Mouse (Mus musculus): ENCODE measurements around the gene Scrn1. TPM values are rescaled to one million over a fixed set of nuclear protein-coding genes. Genes with fewer than 3 reads are reported as not detected.

Gene Scrn1
- 0.09 and 0.34 TPM in 2 replicates for polyA plus RNA-seq (2015; fragmentation: Nextera tagmentation; extraction: Ambion mirVana)

DNA sequence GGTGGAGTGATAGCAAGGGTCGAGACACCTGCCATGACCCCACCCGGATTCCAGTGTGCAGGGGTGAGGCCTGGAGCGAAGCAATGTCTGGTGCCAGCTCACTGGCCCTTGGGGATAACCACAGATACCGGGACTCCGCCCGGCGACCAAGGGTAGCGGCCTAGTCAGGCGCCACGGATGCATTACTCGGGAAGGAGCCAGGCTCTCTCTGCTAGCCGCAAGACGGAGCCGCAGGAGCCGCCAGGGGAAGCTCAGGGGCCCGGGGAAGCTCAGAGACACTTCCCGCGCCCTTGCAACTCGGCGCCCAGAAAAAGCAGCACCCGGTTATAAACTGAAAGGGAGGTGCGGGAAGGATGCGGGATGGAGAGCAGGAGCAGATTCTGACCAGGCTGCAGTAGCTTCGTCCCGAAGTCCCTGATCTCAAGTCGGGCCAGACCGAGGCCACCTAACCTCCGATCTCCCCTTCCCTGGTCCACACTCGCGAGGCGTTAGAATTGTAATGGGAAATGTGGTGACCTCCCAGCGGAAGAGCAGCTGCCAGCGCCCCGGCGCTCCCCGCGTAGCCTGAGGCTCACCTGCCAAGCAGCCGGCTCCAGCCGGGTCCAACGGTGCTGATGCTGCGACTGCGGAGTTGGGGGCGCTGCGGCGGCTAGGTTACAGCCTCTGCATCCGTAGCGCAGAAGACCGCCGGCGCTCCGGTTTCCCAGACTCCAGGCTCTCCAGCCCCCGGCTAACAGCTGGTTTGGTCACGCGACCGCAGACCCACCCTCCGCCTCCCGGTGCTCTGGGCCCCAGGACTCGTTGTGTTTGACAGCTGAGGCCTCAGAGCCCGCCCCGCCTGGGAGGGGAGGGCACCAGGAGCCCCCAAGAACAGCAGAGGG is at the start of gene Scrn1:
Scrn1 (minus strand) TSS at position 825 of the 881 bp plus-strand sequence.
- ATAC-seq (ENCODE audit: low read depth): 0 out of 2 replicates have a peak, but pooled peaks have one; percentile 19
- H3K4me1 ChIP-seq (ENCODE audit: control insufficient read depth, low read depth, low read length): no peaks in the 10 kb centered on the region; the same call in 1 of the 2 replicates
- no peak within 1 kb of the TSS for H3K9ac ChIP-seq (ENCODE audit: low read depth, low read length)
- under 1% methylated on average over 60 of the region's 60 CpGs for WGBS (ENCODE audit: insufficient replicate concordance)
- H3K9me3 ChIP-seq (replicated peaks; ENCODE audit: control insufficient read depth, low read length): no peaks in the 10 kb centered on the region
- no peaks in the 10 kb centered on the region for H3K36me3 ChIP-seq (ENCODE audit: control insufficient read depth, insufficient read depth)
- peaks cover 32% of the 10 kb centered on the region for H3K27me3 ChIP-seq (ENCODE audit: control insufficient read depth, insufficient read depth, low read depth, low read length)
- H3K4me2 ChIP-seq (ENCODE audit: low read depth, low read length): peak within 1 kb of the TSS; percentile 59
- H3K27ac ChIP-seq (ENCODE audit: low read length): no peak within 1 kb of the TSS
- H3K4me3 ChIP-seq (ENCODE audit: low read depth, low read length): peak within 1 kb of the TSS; percentile 48

DNA sequence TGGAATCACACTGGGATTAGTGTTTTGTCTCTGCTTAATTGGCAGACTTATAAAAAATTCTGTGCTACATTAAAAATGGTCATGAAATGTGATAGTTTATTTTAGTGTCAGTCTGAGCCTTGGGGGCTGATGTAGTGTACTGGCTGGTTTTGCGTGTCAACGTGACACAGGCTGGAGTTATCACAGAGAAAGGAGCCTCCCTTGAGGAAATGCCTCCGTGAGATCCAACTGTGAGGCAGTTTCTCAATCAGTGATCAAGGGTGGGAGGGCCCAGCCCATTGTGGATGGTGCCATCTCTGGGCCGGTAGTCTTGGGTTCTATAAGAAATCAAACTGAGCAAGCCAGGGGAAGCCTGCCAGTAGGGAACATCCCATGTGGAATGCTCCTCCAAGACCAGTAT is 40.0 kb upstream of the Scrn1 start:
- Histone ChIP-seq H3K27me3 (ENCODE audit: control insufficient read depth, insufficient read depth, low read depth, low read length) (no peaks in the 10 kb centered on the region), H3K4me2 (ENCODE audit: low read depth, low read length) (no peak overlapping the region), H3K4me3 (ENCODE audit: low read depth, low read length) (no peak overlapping the region), H3K36me3 (ENCODE audit: control insufficient read depth, insufficient read depth) (no peaks in the 10 kb centered on the region), H3K27ac (ENCODE audit: low read length) (no peak overlapping the region), H3K4me1 (ENCODE audit: control insufficient read depth, low read depth, low read length) (no peaks in the 10 kb centered on the region), H3K9me3 (replicated peaks; ENCODE audit: control insufficient read depth, low read length) (no peaks in the 10 kb centered on the region), H3K9ac (ENCODE audit: low read depth, low read length) (no peak overlapping the region)
- 62% methylated on average over 4 of the region's 4 CpGs for WGBS (ENCODE audit: insufficient replicate concordance)
- ATAC-seq (ENCODE audit: low read depth): no peak

DNA sequence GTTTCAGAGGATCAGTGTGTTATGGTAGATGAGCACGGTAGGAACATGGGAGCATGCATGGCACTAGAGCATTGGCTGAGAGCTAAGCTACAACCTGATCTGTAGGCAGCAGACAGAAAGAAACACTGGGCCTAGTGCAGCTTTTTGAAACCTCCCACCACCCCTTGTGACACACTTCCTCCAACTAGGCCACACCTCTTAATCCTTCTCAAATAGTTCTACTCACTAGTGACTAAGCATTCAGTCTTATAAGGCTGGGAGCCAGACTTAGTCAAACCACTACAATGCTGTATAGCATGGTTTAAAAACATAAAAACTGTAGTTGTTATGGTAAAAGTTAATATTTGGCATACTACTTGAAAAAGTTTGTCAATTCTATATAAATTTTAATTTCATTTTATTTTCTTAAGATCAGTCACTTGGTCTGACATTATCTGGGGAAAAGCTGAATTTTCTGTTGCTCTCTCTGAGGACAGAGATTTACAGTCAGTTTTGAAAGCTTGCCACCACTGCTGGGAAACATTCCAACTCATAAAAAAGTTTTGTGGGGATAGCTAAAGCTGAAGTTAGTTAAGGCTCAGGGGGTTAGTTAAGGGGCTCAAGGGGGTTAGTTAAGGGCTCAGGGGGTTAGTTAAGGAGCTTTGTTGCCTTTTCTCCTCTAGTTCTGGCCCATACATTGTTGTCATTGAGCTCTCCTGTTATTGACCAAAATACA is 37.9 kb upstream of the Scrn1 start:
- H3K27ac ChIP-seq (ENCODE audit: low read length): no peak overlapping the region
- WGBS (ENCODE audit: insufficient replicate concordance): 71% methylated on average over 1 of the region's 1 CpGs
- H3K36me3 ChIP-seq (ENCODE audit: control insufficient read depth, insufficient read depth): no peaks in the 10 kb centered on the region
- no peak for ATAC-seq (ENCODE audit: low read depth)
- H3K4me2 ChIP-seq (ENCODE audit: low read depth, low read length): no peak overlapping the region
- H3K27me3 ChIP-seq (ENCODE audit: control insufficient read depth, insufficient read depth, low read depth, low read length): no peaks in the 10 kb centered on the region
- H3K4me1 ChIP-seq (ENCODE audit: control insufficient read depth, low read depth, low read length): no peaks in the 10 kb centered on the region
- H3K9me3 ChIP-seq (replicated peaks; ENCODE audit: control insufficient read depth, low read length): no peaks in the 10 kb centered on the region
- no peak overlapping the region for H3K9ac ChIP-seq (ENCODE audit: low read depth, low read length)
- H3K4me3 ChIP-seq (ENCODE audit: low read depth, low read length): no peak overlapping the region

DNA sequence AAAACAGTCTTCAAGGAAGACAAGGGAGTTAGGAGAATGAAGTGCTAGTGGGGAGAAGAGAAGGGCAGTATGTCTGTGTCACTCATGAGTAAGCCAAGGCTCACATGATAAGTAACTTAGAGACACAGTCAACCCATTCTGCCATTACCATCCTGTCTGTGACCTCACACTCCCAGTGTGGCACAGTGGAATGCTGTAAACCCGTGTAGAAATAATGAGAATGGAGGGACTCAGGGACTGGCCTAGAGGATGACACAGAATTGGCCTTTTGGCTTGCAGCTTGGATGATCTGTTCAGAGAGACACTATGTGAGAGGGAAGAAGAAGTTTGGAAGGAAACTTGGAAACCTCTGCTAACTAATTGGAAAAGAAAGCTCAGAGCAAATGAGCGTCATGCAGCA is 36.6 kb upstream of the Scrn1 start:
- Histone ChIP-seq H3K36me3 (ENCODE audit: control insufficient read depth, insufficient read depth) (no peaks in the 10 kb centered on the region), H3K27ac (ENCODE audit: low read length) (no peak overlapping the region), H3K4me1 (ENCODE audit: control insufficient read depth, low read depth, low read length) (no peaks in the 10 kb centered on the region), H3K4me3 (ENCODE audit: low read depth, low read length) (no peak overlapping the region), H3K4me2 (ENCODE audit: low read depth, low read length) (no peak overlapping the region), H3K9ac (ENCODE audit: low read depth, low read length) (no peak overlapping the region), H3K9me3 (replicated peaks; ENCODE audit: control insufficient read depth, low read length) (no peaks in the 10 kb centered on the region), H3K27me3 (ENCODE audit: control insufficient read depth, insufficient read depth, low read depth, low read length) (no peaks in the 10 kb centered on the region)
- 78% methylated on average over 2 of the region's 2 CpGs for WGBS (ENCODE audit: insufficient replicate concordance)
- ATAC-seq (ENCODE audit: low read depth): no peak

DNA sequence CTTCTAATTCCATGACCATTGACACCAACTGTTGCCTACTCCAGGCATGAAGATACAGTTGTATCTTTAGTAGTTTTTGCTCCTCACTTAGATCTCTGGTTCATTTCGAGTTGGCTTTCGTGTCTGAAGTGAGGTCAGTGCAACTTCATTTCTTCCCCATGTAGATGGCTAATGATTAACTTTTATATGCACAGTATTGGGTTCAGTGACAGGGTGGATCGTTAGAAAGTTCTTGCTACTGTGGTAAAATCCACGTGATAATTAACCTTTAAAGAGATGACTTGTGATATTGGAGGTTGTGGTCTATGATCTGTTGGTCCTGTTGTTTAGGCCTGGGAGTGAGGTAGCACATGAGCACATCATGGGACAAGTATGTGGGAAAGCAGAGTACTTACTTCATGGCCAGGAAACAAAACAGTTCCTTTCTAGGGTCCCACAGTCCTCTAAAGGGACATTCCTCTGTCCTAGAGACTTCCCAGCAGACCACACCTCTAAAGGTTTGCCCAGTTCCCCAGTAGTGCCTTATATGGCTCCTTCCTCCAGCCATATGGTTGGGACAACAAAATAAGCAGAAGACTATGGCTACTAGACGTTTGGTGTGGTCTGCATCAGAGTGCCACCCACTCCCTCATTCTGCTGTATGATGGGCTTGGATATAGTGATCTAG is 34.5 kb upstream of the Scrn1 start:
- H3K4me3 ChIP-seq (ENCODE audit: low read depth, low read length): no peak overlapping the region
- no peak overlapping the region for H3K9ac ChIP-seq (ENCODE audit: low read depth, low read length)
- H3K4me2 ChIP-seq (ENCODE audit: low read depth, low read length): no peak overlapping the region
- WGBS (ENCODE audit: insufficient replicate concordance): 48% methylated on average over 5 of the region's 5 CpGs
- no peak overlapping the region; the same call in 1 of the 2 replicates for H3K27ac ChIP-seq (ENCODE audit: low read length)
- no peaks in the 10 kb centered on the region; the same call in 1 of the 2 replicates for H3K27me3 ChIP-seq (ENCODE audit: control insufficient read depth, insufficient read depth, low read depth, low read length)
- no peaks in the 10 kb centered on the region for H3K9me3 ChIP-seq (replicated peaks; ENCODE audit: control insufficient read depth, low read length)
- peaks cover 2% of the 10 kb centered on the region for H3K4me1 ChIP-seq (ENCODE audit: control insufficient read depth, low read depth, low read length)
- H3K36me3 ChIP-seq (ENCODE audit: control insufficient read depth, insufficient read depth): no peaks in the 10 kb centered on the region
- ATAC-seq (ENCODE audit: low read depth): peak; percentile 65; the same call in 1 of the 2 replicates

DNA sequence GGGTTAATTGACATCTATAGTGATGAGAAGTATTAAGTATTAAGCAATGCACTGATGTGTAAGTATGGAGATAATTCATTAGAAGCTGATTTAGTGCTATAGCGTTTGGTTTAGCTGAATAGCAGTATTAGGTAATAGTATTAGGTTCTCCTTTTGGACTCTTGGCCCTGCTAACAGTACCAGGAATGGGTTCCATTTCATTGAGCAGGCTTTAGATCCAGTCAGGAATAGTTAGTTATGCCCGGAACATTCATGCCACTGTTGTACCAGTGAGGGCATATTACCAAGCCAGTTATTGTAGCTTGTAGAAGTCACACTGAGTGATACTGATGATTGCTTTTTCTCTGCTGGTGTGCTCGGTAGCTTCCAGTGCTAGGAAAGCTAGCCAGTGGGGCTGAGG is 31.4 kb upstream of the Scrn1 start:
- no peaks in the 10 kb centered on the region for H3K36me3 ChIP-seq (ENCODE audit: control insufficient read depth, insufficient read depth)
- ATAC-seq (ENCODE audit: low read depth): no peak
- H3K27me3 ChIP-seq (ENCODE audit: control insufficient read depth, insufficient read depth, low read depth, low read length): no peaks in the 10 kb centered on the region; the same call in 1 of the 2 replicates
- H3K27ac ChIP-seq (ENCODE audit: low read length): no peak overlapping the region
- H3K4me2 ChIP-seq (ENCODE audit: low read depth, low read length): no peak overlapping the region
- no peaks in the 10 kb centered on the region for H3K9me3 ChIP-seq (replicated peaks; ENCODE audit: control insufficient read depth, low read length)
- 74% methylated on average over 3 of the region's 3 CpGs for WGBS (ENCODE audit: insufficient replicate concordance)
- H3K4me3 ChIP-seq (ENCODE audit: low read depth, low read length): no peak overlapping the region
- no peak overlapping the region for H3K9ac ChIP-seq (ENCODE audit: low read depth, low read length)
- peaks cover 6% of the 10 kb centered on the region for H3K4me1 ChIP-seq (ENCODE audit: control insufficient read depth, low read depth, low read length)

DNA sequence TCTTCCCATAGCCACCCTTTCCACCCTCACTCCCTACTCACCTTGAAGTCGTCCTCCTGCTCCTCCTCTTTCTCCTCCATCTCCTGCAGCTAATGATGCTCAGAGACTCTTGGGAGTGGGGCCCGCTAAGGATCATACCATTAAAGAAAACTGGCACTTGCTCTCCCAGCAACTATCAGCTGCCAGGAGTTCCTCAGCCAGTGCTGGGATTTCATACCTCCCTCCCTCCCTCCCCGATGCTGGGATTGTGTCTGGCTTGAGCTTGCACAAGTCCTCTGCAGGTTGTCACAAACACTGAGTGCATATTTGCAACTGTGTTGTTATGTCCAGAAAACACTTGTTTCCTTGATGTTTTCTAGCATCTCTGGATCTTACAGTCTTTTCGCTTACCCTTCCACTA is 30.9 kb upstream of the Scrn1 start, which contains the start of gene Fkbp14:
Fkbp14 (minus strand) TSS at position 101 of the 400 bp plus-strand sequence.
- no peak within 1 kb of the TSS for H3K9ac ChIP-seq (ENCODE audit: low read depth, low read length)
- no peak for ATAC-seq (ENCODE audit: low read depth)
- H3K4me3 ChIP-seq (ENCODE audit: low read depth, low read length): no peak within 1 kb of the TSS

DNA sequence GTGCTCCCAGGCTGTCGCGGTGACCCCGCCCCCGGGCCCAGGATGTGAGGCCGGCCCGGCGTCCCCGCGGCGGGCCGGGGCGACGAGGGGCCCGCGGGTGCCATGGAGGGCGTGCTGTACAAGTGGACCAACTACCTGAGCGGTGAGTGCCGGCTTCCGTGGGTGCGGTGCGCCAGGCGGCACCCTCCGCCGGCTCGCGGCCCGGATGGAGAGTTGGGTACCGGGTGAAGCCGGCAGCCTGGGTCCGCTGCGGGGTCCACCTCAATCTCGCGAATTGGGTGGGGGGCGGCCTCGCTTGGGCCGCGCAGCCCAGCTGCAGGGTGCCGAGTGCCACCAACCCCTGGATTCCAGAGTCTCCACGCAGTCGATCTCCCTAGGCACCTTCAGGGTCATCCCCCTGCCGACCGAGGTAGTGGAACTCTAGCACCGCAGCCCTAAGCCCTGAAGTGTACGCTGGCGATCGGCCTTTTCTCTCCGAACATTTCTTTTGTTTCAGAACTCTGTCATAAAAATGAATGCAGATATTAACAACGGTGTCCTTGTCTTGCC is 29.1 kb upstream of the Scrn1 start:
- H3K36me3 ChIP-seq (ENCODE audit: control insufficient read depth, insufficient read depth): no peaks in the 10 kb centered on the region
- peak overlapping the region; percentile 91 for H3K4me2 ChIP-seq (ENCODE audit: low read depth, low read length)
- H3K9me3 ChIP-seq (replicated peaks; ENCODE audit: control insufficient read depth, low read length): no peaks in the 10 kb centered on the region
- 1% methylated on average over 48 of the region's 48 CpGs for WGBS (ENCODE audit: insufficient replicate concordance)
- H3K4me3 ChIP-seq (ENCODE audit: low read depth, low read length): peak overlapping the region; percentile 81
- no peak for ATAC-seq (ENCODE audit: low read depth)
- peak overlapping the region; percentile 76 for H3K9ac ChIP-seq (ENCODE audit: low read depth, low read length)
- peaks cover 9% of the 10 kb centered on the region for H3K4me1 ChIP-seq (ENCODE audit: control insufficient read depth, low read depth, low read length)
- no peaks in the 10 kb centered on the region; the same call in 1 of the 2 replicates for H3K27me3 ChIP-seq (ENCODE audit: control insufficient read depth, insufficient read depth, low read depth, low read length)
- H3K27ac ChIP-seq (ENCODE audit: low read length): peak overlapping the region; percentile 67

More for the DNA sequence above, 30.9 kb upstream of the Scrn1 start, which contains the start of gene Fkbp14:
- Histone ChIP-seq H3K27me3 (ENCODE audit: control insufficient read depth, insufficient read depth, low read depth, low read length) (no peaks in the 10 kb centered on the region; the same call in 1 of the 2 replicates), H3K4me2 (ENCODE audit: low read depth, low read length) (no peak within 1 kb of the TSS), H3K4me1 (ENCODE audit: control insufficient read depth, low read depth, low read length) (peaks cover 6% of the 10 kb centered on the region), H3K27ac (ENCODE audit: low read length) (no peak within 1 kb of the TSS), H3K36me3 (ENCODE audit: control insufficient read depth, insufficient read depth) (no peaks in the 10 kb centered on the region), H3K9me3 (replicated peaks; ENCODE audit: control insufficient read depth, low read length) (no peaks in the 10 kb centered on the region)
- 64% methylated on average over 4 of the region's 4 CpGs for WGBS (ENCODE audit: insufficient replicate concordance)
